Mouse (Mus musculus) urinary bladder, postnatal 25 days (tissue): ENCODE data around the gene Psd4.

ENCODE experiments used
- DNase-seq: peaks from one replicate; pipeline ENCODE4 v3.0.0; 2022; ENCODE audit warnings: low spot score

Gene Psd4

GRCm38 (mm10) chr2:24435699-24436098, 68.3 kb downstream of the Psd4 start:
- DNase-seq: no peak

GRCm38 (mm10) chr2:24440056-24440455, 72.7 kb downstream of the Psd4 start:
- no peak for DNase-seq

- DNase-seq: no peak
These were observed 74.5 kb downstream of the Psd4 start for GRCm38 (mm10) chr2:24441899-24442298.

GRCm38 (mm10) chr2:24442303-24442925, 75.0 kb downstream of the Psd4 start:
- DNase-seq: no peak

- no peak for DNase-seq
These were observed 75.9 kb downstream of the Psd4 start for GRCm38 (mm10) chr2:24443256-24443790.

GRCm38 (mm10) chr2:24449111-24449510, 81.7 kb downstream of the Psd4 start:
- DNase-seq: no peak

GRCm38 (mm10) chr2:24453206-24453605, 85.8 kb downstream of the Psd4 start:
- no peak for DNase-seq

- no peak for DNase-seq
These were observed 87.1 kb downstream of the Psd4 start for GRCm38 (mm10) chr2:24454429-24455011.

GRCm38 (mm10) chr2:24455057-24455855, 87.9 kb downstream of the Psd4 start:
- DNase-seq: no peak

GRCm38 (mm10) chr2:24456841-24457240, 89.5 kb downstream of the Psd4 start:
- no peak for DNase-seq

GRCm38 (mm10) chr2:24460112-24460807, 92.9 kb downstream of the Psd4 start:
- DNase-seq: no peak

GRCm38 (mm10) chr2:24460808-24461127, 93.4 kb downstream of the Psd4 start:
- no peak for DNase-seq
